Mouse (Mus musculus): ENCODE results near the gene Edem2. TPM values are rescaled to one million over a fixed set of nuclear protein-coding genes. Genes with fewer than 3 reads are reported as not detected.

Gene Edem2
- polyA plus RNA-seq, 1 experiment from 2014 or later, result 28.8 TPM

GRCm38 (mm10) chr2:155686572-155686971 is 42.7 kb downstream of the Edem2 start:
- Histone ChIP-seq H3K27me3 (ENCODE audit: control insufficient read depth, insufficient read depth, low read length) (no peaks in the 10 kb centered on the region), H3K4me2 (ENCODE audit: low read depth, low read length) (no peak overlapping the region), H3K27ac (ENCODE audit: low read length) (peak overlapping the region; percentile 39; the same call in 1 of the 2 replicates), H3K9me3 (replicated peaks; ENCODE audit: control insufficient read depth, low read length) (no peaks in the 10 kb centered on the region), H3K4me1 (ENCODE audit: control insufficient read depth, insufficient read depth, low read length) (peaks cover 16% of the 10 kb centered on the region), H3K36me3 (ENCODE audit: control insufficient read depth, insufficient read depth) (0 out of 2 replicates have a peak, but pooled peaks cover 2% of the 10 kb centered on the region), H3K9ac (ENCODE audit: low read length) (no peak overlapping the region), H3K4me3 (ENCODE audit: low read length) (no peak overlapping the region)
- ATAC-seq (replicated peaks; ENCODE audit: extremely low read depth, insufficient read depth, low FRiP score), result no peak
- 61% methylated on average over 5 of the region's 5 CpGs for WGBS

- no peaks in the 10 kb centered on the region for H3K9me3 ChIP-seq (replicated peaks; ENCODE audit: control insufficient read depth, low read length)
- no peak for ATAC-seq (replicated peaks; ENCODE audit: extremely low read depth, insufficient read depth, low FRiP score)
- 87% methylated on average over 5 of the region's 5 CpGs for WGBS
- peaks cover 5% of the 10 kb centered on the region; the same call in 1 of the 2 replicates for H3K4me1 ChIP-seq (ENCODE audit: control insufficient read depth, insufficient read depth, low read length)
- 0 out of 2 replicates have a peak, but pooled peaks cover 2% of the 10 kb centered on the region for H3K36me3 ChIP-seq (ENCODE audit: control insufficient read depth, insufficient read depth)
- no peaks in the 10 kb centered on the region for H3K27me3 ChIP-seq (ENCODE audit: control insufficient read depth, insufficient read depth, low read length)
- H3K9ac ChIP-seq (ENCODE audit: low read length), result no peak overlapping the region
- H3K4me2 ChIP-seq (ENCODE audit: low read depth, low read length), result no peak overlapping the region
- H3K4me3 ChIP-seq (ENCODE audit: low read length), result no peak overlapping the region
- no peak overlapping the region for H3K27ac ChIP-seq (ENCODE audit: low read length)
Observed at GRCm38 (mm10) chr2:155683821-155684220, 45.5 kb downstream of the Edem2 start.

- Histone ChIP-seq H3K4me1 (ENCODE audit: control insufficient read depth, insufficient read depth, low read length) (peaks cover 5% of the 10 kb centered on the region; the same call in 1 of the 2 replicates), H3K4me2 (ENCODE audit: low read depth, low read length) (no peak overlapping the region), H3K9me3 (replicated peaks; ENCODE audit: control insufficient read depth, low read length) (no peaks in the 10 kb centered on the region), H3K4me3 (ENCODE audit: low read length) (no peak overlapping the region), H3K9ac (ENCODE audit: low read length) (no peak overlapping the region), H3K27me3 (ENCODE audit: control insufficient read depth, insufficient read depth, low read length) (no peaks in the 10 kb centered on the region), H3K27ac (ENCODE audit: low read length) (no peak overlapping the region), H3K36me3 (ENCODE audit: control insufficient read depth, insufficient read depth) (0 out of 2 replicates have a peak, but pooled peaks cover 2% of the 10 kb centered on the region)
- no peak for ATAC-seq (replicated peaks; ENCODE audit: extremely low read depth, insufficient read depth, low FRiP score)
- WGBS, result 72% methylated on average over 3 of the region's 3 CpGs
Observed at GRCm38 (mm10) chr2:155683137-155683536, 46.1 kb downstream of the Edem2 start.

- ATAC-seq (replicated peaks; ENCODE audit: extremely low read depth, insufficient read depth, low FRiP score), result no peak
- no peak overlapping the region for H3K4me2 ChIP-seq (ENCODE audit: low read depth, low read length)
Observed at GRCm38 (mm10) chr2:155681874-155682273, 47.4 kb downstream of the Edem2 start.

GRCm38 (mm10) chr2:155681194-155681593 is 48.1 kb downstream of the Edem2 start:
- no peaks in the 10 kb centered on the region for H3K27me3 ChIP-seq (ENCODE audit: control insufficient read depth, insufficient read depth, low read length)
- H3K36me3 ChIP-seq (ENCODE audit: control insufficient read depth, insufficient read depth), result no peaks in the 10 kb centered on the region
- H3K4me2 ChIP-seq (ENCODE audit: low read depth, low read length), result no peak overlapping the region
- no peaks in the 10 kb centered on the region for H3K9me3 ChIP-seq (replicated peaks; ENCODE audit: control insufficient read depth, low read length)
- no peak overlapping the region for H3K9ac ChIP-seq (ENCODE audit: low read length)
- H3K27ac ChIP-seq (ENCODE audit: low read length), result no peak overlapping the region
- WGBS, result 66% methylated on average over 8 of the region's 8 CpGs
- H3K4me3 ChIP-seq (ENCODE audit: low read length), result no peak overlapping the region
- H3K4me1 ChIP-seq (ENCODE audit: control insufficient read depth, insufficient read depth, low read length), result peaks cover under 1% of the 10 kb centered on the region; the same call in 1 of the 2 replicates
- ATAC-seq (replicated peaks; ENCODE audit: extremely low read depth, insufficient read depth, low FRiP score), result no peak

More at GRCm38 (mm10) chr2:155681874-155682273, 47.4 kb downstream of the Edem2 start:
- 80% methylated on average over 2 of the region's 2 CpGs for WGBS
- H3K9ac ChIP-seq (ENCODE audit: low read length), result no peak overlapping the region
- no peak overlapping the region for H3K4me3 ChIP-seq (ENCODE audit: low read length)
- H3K4me1 ChIP-seq (ENCODE audit: control insufficient read depth, insufficient read depth, low read length), result peaks cover 2% of the 10 kb centered on the region; the same call in 1 of the 2 replicates
- no peaks in the 10 kb centered on the region for H3K9me3 ChIP-seq (replicated peaks; ENCODE audit: control insufficient read depth, low read length)
- H3K27me3 ChIP-seq (ENCODE audit: control insufficient read depth, insufficient read depth, low read length), result no peaks in the 10 kb centered on the region
- H3K36me3 ChIP-seq (ENCODE audit: control insufficient read depth, insufficient read depth), result no peaks in the 10 kb centered on the region
- no peak overlapping the region for H3K27ac ChIP-seq (ENCODE audit: low read length)

- Histone ChIP-seq H3K9me3 (replicated peaks; ENCODE audit: control insufficient read depth, low read length) (no peaks in the 10 kb centered on the region), H3K9ac (ENCODE audit: low read length) (no peak overlapping the region), H3K27me3 (ENCODE audit: control insufficient read depth, insufficient read depth, low read length) (no peaks in the 10 kb centered on the region), H3K4me2 (ENCODE audit: low read depth, low read length) (no peak overlapping the region), H3K4me3 (ENCODE audit: low read length) (no peak overlapping the region), H3K27ac (ENCODE audit: low read length) (no peak overlapping the region), H3K4me1 (ENCODE audit: control insufficient read depth, insufficient read depth, low read length) (no peaks in the 10 kb centered on the region), H3K36me3 (ENCODE audit: control insufficient read depth, insufficient read depth) (no peaks in the 10 kb centered on the region)
- 74% methylated on average over 5 of the region's 5 CpGs for WGBS
- no peak for ATAC-seq (replicated peaks; ENCODE audit: extremely low read depth, insufficient read depth, low FRiP score)
Observed at GRCm38 (mm10) chr2:155680591-155680990, 48.7 kb downstream of the Edem2 start.

- Histone ChIP-seq H3K9me3 (replicated peaks; ENCODE audit: control insufficient read depth, low read length) (no peaks in the 10 kb centered on the region), H3K9ac (ENCODE audit: low read length) (no peak overlapping the region), H3K4me1 (ENCODE audit: control insufficient read depth, insufficient read depth, low read length) (no peaks in the 10 kb centered on the region), H3K4me2 (ENCODE audit: low read depth, low read length) (no peak overlapping the region), H3K27ac (ENCODE audit: low read length) (no peak overlapping the region), H3K4me3 (ENCODE audit: low read length) (no peak overlapping the region), H3K36me3 (ENCODE audit: control insufficient read depth, insufficient read depth) (no peaks in the 10 kb centered on the region), H3K27me3 (ENCODE audit: control insufficient read depth, insufficient read depth, low read length) (no peaks in the 10 kb centered on the region)
- no peak for ATAC-seq (replicated peaks; ENCODE audit: extremely low read depth, insufficient read depth, low FRiP score)
- 79% methylated on average over 4 of the region's 4 CpGs for WGBS
Observed at GRCm38 (mm10) chr2:155679586-155680110, 49.6 kb downstream of the Edem2 start.

GRCm38 (mm10) chr2:155675118-155675517 is 54.2 kb downstream of the Edem2 start:
- H3K9ac ChIP-seq (ENCODE audit: low read length), result no peak overlapping the region
- H3K27me3 ChIP-seq (ENCODE audit: control insufficient read depth, insufficient read depth, low read length), result no peaks in the 10 kb centered on the region
- no peak overlapping the region for H3K4me3 ChIP-seq (ENCODE audit: low read length)
- H3K27ac ChIP-seq (ENCODE audit: low read length), result no peak overlapping the region
- no peaks in the 10 kb centered on the region for H3K4me1 ChIP-seq (ENCODE audit: control insufficient read depth, insufficient read depth, low read length)
- peaks cover 16% of the 10 kb centered on the region for H3K36me3 ChIP-seq (ENCODE audit: control insufficient read depth, insufficient read depth)
- 48% methylated on average over 4 of the region's 4 CpGs for WGBS
- no peak for ATAC-seq (replicated peaks; ENCODE audit: extremely low read depth, insufficient read depth, low FRiP score)
- H3K9me3 ChIP-seq (replicated peaks; ENCODE audit: control insufficient read depth, low read length), result no peaks in the 10 kb centered on the region
- H3K4me2 ChIP-seq (ENCODE audit: low read depth, low read length), result no peak overlapping the region

- ATAC-seq (replicated peaks; ENCODE audit: extremely low read depth, insufficient read depth, low FRiP score), result no peak
- peaks cover 16% of the 10 kb centered on the region for H3K36me3 ChIP-seq (ENCODE audit: control insufficient read depth, insufficient read depth)
- H3K4me1 ChIP-seq (ENCODE audit: control insufficient read depth, insufficient read depth, low read length), result no peaks in the 10 kb centered on the region
- no peaks in the 10 kb centered on the region for H3K27me3 ChIP-seq (ENCODE audit: control insufficient read depth, insufficient read depth, low read length)
- WGBS, result 39% methylated on average over 2 of the region's 2 CpGs
- H3K9ac ChIP-seq (ENCODE audit: low read length), result no peak overlapping the region
- H3K4me3 ChIP-seq (ENCODE audit: low read length), result no peak overlapping the region
- H3K4me2 ChIP-seq (ENCODE audit: low read depth, low read length), result no peak overlapping the region
- no peak overlapping the region for H3K27ac ChIP-seq (ENCODE audit: low read length)
- no peaks in the 10 kb centered on the region for H3K9me3 ChIP-seq (replicated peaks; ENCODE audit: control insufficient read depth, low read length)
Observed at GRCm38 (mm10) chr2:155673546-155673945, 55.7 kb downstream of the Edem2 start.

Data from heart, embryonic 16.5 days (tissue).